Mouse (Mus musculus) cerebral cortex, adult 2 months (tissue): ENCODE data around the gene Rhox4d.

ENCODE experiments used
- WGBS: fragments of 180-500 bp; shearing (Covaris S2); methylation state at CpG from one replicate; pipeline ENCODE4 v1.1.7; 2018; 5-methylcytosine and 5-hydroxymethylcytosine counted together

Rhox4d gene

GRCm38 (mm10) chrX:37514059-37514458 is at the start of gene Rhox4d:
Rhox4d (plus strand) TSS chrX:37514359.
- 94% methylated on average over 17 of the region's 18 CpGs for WGBS

- WGBS = 94% methylated on average over 14 of the region's 14 CpGs
Observed at GRCm38 (mm10) chrX:37480037-37480436, 34.1 kb upstream of the Rhox4d start, which contains the start of gene Rhox4c. Rhox4c (plus strand) TSS chrX:37480337.

- 91% methylated on average over 2 of the region's 8 CpGs for WGBS
Observed at GRCm38 (mm10) chrX:37530152-37530551, 16.0 kb downstream of the Rhox4d start, which contains the start of gene Rhox2e. Rhox2e (plus strand) TSS chrX:37530452.

- WGBS = no CpG with 5 or more reads among the region's 4 CpGs
Observed at GRCm38 (mm10) chrX:37541719-37542118, 27.6 kb downstream of the Rhox4d start, which contains the start of gene Rhox3e. Rhox3e (plus strand) TSS chrX:37542019.

- WGBS = 96% methylated on average over 10 of the region's 18 CpGs
Observed at GRCm38 (mm10) chrX:37557112-37557511, 43.0 kb downstream of the Rhox4d start, which contains the start of gene Rhox4e. Rhox4e (plus strand) TSS chrX:37557412.
